Mouse (Mus musculus): ENCODE results near the gene Rbfox2.

Rbfox2 gene

GRCm38 (mm10) chr15:77102685-77103084 lies 204.1 kb downstream of the Rbfox2 start:
- DNase-seq (ENCODE audit: low spot score), result no peak

- DNase-seq (ENCODE audit: low spot score), result no peak
Measured at GRCm38 (mm10) chr15:77099756-77100155, 207.0 kb downstream of the Rbfox2 start.

GRCm38 (mm10) chr15:77097358-77097757 lies 209.4 kb downstream of the Rbfox2 start:
- DNase-seq (ENCODE audit: low spot score), result no peak

GRCm38 (mm10) chr15:77095216-77095615 lies 211.6 kb downstream of the Rbfox2 start:
- no peak for DNase-seq (ENCODE audit: low spot score)

- no peak for DNase-seq (ENCODE audit: low spot score)
Measured at GRCm38 (mm10) chr15:77094431-77094830, 212.4 kb downstream of the Rbfox2 start.

- DNase-seq (ENCODE audit: low spot score), result no peak
Measured at GRCm38 (mm10) chr15:77091394-77091793, 215.4 kb downstream of the Rbfox2 start.

GRCm38 (mm10) chr15:77090531-77090930 lies 216.3 kb downstream of the Rbfox2 start:
- no peak for DNase-seq (ENCODE audit: low spot score)

- no peak for DNase-seq (ENCODE audit: low spot score)
Measured at GRCm38 (mm10) chr15:77089249-77089648, 217.6 kb downstream of the Rbfox2 start.

GRCm38 (mm10) chr15:77086488-77086887 lies 220.3 kb downstream of the Rbfox2 start:
- DNase-seq (ENCODE audit: low spot score), result no peak

GRCm38 (mm10) chr15:77085818-77086217 lies 221.0 kb downstream of the Rbfox2 start:
- no peak for DNase-seq (ENCODE audit: low spot score)

GRCm38 (mm10) chr15:77081454-77081853 lies 225.3 kb downstream of the Rbfox2 start:
- DNase-seq (ENCODE audit: low spot score), result no peak

- no peak for DNase-seq (ENCODE audit: low spot score)
Measured at GRCm38 (mm10) chr15:77080684-77081254, 226.0 kb downstream of the Rbfox2 start.

GRCm38 (mm10) chr15:77079890-77080361 lies 226.9 kb downstream of the Rbfox2 start:
- no peak for DNase-seq (ENCODE audit: low spot score)

- no peak for DNase-seq (ENCODE audit: low spot score)
Measured at GRCm38 (mm10) chr15:77079256-77079822, 227.5 kb downstream of the Rbfox2 start.

- no peak for DNase-seq (ENCODE audit: low spot score)
Measured at GRCm38 (mm10) chr15:77078786-77079185, 228.0 kb downstream of the Rbfox2 start.

- no peak for DNase-seq (ENCODE audit: low spot score)
Measured at GRCm38 (mm10) chr15:77077906-77078305, 228.9 kb downstream of the Rbfox2 start.

- DNase-seq (ENCODE audit: low spot score), result no peak
Measured at GRCm38 (mm10) chr15:77076523-77076922, 230.3 kb downstream of the Rbfox2 start.

GRCm38 (mm10) chr15:77072556-77073163 lies 234.1 kb downstream of the Rbfox2 start:
- no peak for DNase-seq (ENCODE audit: low spot score)

GRCm38 (mm10) chr15:77071501-77071900 lies 235.3 kb downstream of the Rbfox2 start:
- no peak for DNase-seq (ENCODE audit: low spot score)

- DNase-seq (ENCODE audit: low spot score), result no peak
Measured at GRCm38 (mm10) chr15:77070745-77071268, 236.0 kb downstream of the Rbfox2 start.

GRCm38 (mm10) chr15:77069019-77069418 lies 237.8 kb downstream of the Rbfox2 start:
- DNase-seq (ENCODE audit: low spot score), result no peak

- no peak for DNase-seq (ENCODE audit: low spot score)
Measured at GRCm38 (mm10) chr15:77068439-77068861, 238.4 kb downstream of the Rbfox2 start.

- no peak for DNase-seq (ENCODE audit: low spot score)
Measured at GRCm38 (mm10) chr15:77066233-77066632, 240.6 kb downstream of the Rbfox2 start.
